Mouse (Mus musculus): ENCODE data around the gene Rps19.

The Rps19 gene

DNA sequence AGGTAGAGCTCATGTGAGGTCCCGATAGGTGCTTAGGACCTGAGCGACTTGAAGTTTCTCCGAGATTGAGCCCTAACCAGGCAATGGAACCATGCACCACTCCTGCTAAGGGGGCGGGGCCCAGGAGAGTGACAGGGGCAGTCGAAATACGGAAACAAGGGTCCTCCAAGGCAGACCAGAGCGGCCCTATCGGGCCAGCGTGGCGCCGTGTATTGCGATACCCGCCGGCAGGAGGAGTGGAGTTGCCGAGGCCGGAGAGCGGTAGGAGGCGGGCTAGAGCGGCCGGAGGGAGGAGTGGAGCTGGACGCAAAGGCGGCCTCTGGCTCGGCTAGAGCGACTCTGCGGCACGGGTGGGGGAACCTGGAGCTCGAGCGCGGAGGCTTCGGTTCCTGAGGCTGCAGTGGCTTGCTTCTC lies 19.9 kb downstream of the Rps19 start:
- DNase-seq, result peak; percentile 98 to 99

DNA sequence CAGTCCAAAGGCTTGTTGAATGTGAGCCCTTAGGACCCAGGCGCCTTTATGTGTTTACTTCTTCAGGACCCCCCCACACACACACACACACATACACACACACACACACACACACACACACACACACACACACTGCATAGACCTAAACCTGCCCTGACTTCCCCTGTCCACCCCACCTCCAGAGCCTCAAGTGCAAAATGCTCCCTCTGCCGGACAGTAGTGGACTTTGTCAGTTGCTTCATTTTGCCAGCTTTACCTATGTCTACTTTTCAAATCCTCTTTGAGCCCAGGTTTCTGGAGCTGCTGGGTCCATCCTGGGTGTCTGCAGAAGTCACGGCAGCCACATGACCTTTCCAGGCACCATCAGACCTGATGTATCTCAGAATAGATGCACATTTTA lies 20.8 kb downstream of the Rps19 start:
- peak; percentile 67 to 81 for DNase-seq

DNA sequence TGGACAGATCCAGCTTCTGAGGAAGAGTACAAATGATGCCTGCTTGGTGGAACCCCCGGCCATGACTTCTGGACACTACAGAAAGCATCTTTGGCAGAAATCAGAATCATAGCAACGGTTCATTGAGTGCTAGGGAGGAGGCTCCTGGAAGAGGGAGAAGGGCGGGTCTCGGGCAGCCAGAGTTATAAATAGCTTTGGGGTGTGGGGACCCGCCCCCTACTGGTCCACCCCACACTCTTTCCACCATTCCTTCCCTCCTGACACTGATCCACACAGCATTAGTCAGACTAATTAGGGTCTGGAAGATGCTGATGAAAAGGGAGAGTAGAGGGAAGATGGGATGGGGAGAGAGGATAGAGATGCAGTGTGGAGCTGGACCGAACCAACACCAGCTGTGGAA lies 22.4 kb downstream of the Rps19 start:
- DNase-seq, result no peak

DNA sequence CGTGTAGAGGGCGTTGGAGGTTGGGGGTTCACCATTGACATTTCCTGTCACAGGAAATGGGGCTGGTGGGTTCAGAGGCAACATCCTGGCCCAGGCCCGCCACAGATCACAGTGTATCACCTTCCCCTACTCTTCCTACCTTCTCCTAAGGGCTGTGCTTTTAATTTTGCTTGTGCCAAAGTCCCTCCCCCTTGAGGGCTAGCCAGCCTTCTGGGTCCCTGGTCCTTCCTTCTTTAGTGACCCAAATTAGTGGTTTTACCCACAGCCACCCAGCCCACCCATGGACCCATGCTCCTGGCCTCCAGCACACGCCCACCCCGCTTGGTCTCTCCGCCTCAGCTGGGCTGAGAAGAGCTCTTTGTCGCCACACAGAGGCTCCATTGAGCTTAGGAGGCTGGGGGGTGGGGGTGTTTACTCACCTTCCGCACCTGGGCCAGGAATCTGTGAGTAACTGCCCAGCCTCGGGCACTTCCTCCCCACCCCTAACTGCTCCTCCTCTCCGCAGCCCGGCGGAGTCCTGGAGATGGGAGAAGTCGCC lies 23.1 kb downstream of the Rps19 start:
- DNase-seq, result peak; percentile 70 to 80

DNA sequence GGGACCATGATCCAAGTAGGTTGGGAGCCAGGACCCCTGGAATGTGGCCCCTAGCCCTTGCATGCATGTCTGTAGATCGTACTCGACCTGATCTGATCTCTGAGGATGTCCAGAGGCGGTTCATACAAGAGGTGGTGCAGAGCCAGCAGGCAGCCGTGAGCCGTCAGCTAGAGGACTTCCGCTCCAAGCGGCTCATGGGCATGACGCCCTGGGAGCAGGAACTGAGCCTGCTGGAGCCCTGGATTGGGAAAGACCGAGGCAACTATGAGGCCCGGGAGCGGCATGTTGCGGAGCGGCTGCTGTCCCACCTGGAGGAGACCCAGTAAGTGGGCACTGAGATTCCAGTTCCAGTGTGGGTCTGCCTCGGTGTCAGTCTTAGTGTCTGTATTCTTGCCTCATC lies 28.3 kb downstream of the Rps19 start:
- no peak for DNase-seq

DNA sequence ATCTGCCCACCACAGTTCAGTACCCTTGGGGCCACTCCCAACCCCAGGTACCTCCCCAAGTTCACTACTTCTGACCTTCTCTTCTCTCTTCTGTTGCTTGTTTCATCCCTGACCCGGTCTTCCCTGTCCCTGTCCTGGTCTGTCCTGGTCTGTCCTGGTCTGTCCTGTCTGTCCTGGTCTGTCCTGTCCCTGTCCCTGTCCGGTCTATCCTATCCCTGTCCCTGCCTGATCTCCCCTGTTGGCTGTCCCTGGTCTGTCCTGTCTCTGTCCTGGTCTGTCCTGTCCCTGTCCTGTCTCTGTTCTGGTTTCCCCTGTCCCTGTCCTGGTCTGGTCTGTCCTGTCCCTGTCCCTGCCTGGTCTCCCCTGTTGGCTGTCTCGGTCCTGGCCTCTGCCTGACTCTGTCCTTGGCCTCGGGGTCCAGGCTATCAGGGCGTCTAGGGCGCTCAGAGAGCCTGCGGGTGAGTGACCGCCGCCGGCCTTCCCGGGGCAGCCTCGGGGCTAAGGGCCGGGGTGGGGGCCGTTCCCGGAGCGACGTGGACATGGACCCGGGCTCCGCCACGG lies 34.7 kb downstream of the Rps19 start:
- DNase-seq, result no peak

DNA sequence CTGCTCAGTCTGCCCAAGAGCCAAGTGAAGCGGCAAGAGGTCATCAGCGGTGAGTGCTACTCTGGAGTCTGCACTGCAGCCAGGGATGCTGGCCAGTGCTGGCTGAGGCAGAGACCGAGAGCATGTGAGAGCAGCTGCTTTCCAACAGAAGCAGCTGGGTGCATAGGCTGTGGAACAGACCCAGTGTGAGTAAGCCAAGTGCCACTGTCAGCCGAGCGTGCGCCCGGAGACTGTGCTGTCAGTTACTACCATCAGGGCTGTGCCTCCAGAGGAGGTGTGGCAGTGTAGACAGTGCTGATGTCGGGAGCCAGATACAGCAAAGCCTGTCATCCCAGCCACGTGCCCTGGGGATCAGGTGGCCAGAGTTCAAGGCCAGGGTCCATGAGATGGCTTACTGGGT lies 35.6 kb downstream of the Rps19 start:
- peak in 1 of 2 experiments; percentile 51 for DNase-seq

DNA sequence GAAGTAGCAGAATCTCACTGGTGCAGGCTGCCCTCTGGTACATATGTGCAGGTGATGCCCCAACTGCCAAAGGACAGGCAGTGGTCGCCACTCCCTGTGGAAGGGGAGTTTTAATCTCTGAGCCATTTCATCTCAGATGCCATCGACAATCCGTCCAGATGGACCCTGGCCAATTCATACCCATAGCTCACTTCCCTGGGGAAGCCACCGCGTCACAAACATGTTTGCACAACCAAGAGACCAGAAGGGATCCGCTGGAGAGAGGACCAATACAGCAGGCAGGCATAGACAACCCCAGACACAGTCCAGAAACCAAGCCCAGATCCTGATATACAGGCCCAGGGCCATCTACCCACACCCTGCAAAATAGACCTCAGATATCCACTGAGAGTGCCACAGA lies 46.3 kb downstream of the Rps19 start:
- no peak for DNase-seq

DNA sequence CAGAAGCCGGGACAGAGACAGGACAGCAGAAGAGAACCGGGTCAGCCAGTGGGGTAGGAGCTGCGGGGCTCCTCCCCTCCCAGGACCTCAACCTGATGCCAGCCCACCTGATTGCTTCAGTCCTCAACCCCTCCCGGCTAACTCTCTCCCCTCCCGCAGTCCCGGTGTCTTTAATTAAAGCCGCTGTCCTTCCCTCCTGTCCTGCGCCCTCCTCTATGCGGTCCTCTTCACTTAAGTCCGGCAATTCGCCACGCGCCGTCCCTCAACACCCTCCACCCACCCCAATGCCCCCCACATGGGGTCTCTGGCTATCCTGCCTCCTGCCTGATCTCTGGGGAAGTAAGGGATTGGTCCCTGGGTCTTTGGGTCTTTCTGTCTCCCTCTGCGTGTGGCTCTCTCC lies 47.5 kb downstream of the Rps19 start:
- DNase-seq, result no peak
